Mouse (Mus musculus) intestine, embryonic 15.5 days (tissue): ENCODE measurements around the gene Mfsd4a. TPM values are rescaled to one million over a fixed set of nuclear protein-coding genes. Genes with fewer than 3 reads are reported as not detected.

ENCODE experiments used
- ATAC-seq: fragments of 200-750 bp; cut with Nextera tagmentation; 2 replicates; pipeline ENCODE4 v1.8.0; 2017; ENCODE audit warnings: moderate TSS enrichment, moderate library complexity
- H3K27ac ChIP-seq: fragments of 300-500 bp; sonication (generic); 2 replicates; pipeline ENCODE4 v1.5.1; 2015; ENCODE audit warnings: mild to moderate bottlenecking, inconsistent platforms
- H3K27me3 ChIP-seq: fragments of 300-500 bp; sonication (generic); replicated peaks from 2 replicates; pipeline ENCODE4 v1.6.1; 2015; ENCODE audit warnings: inconsistent platforms
- H3K36me3 ChIP-seq: fragments of 300-500 bp; sonication (generic); 2 replicates; pipeline ENCODE4 v1.6.1; 2015; ENCODE audit warnings: inconsistent platforms
- H3K4me1 ChIP-seq: fragments of 300-500 bp; sonication (generic); replicated peaks from 2 replicates; pipeline ENCODE4 v1.6.1; 2015; ENCODE audit warnings: inconsistent platforms
- H3K4me2 ChIP-seq: fragments of 300-500 bp; sonication (generic); replicated peaks from 2 replicates; pipeline ENCODE4 v1.6.1; 2015; ENCODE audit warnings: mild to moderate bottlenecking, inconsistent platforms
- H3K4me3 ChIP-seq: fragments of 300-500 bp; sonication (generic); replicated peaks from 2 replicates; pipeline ENCODE4 v1.5.1; 2015; ENCODE audit warnings: inconsistent platforms
- H3K9ac ChIP-seq: fragments of 300-500 bp; sonication (generic); 2 replicates; pipeline ENCODE4 v1.6.1; 2015; ENCODE audit warnings: inconsistent platforms
- H3K9me3 ChIP-seq: fragments of 300-500 bp; sonication (generic); 2 replicates; pipeline ENCODE4 v1.6.1; 2016; ENCODE audit warnings: inconsistent platforms
- WGBS: fragments of 180-500 bp; shearing (Covaris S2); methylation state at CpG from one replicate; pipeline ENCODE4 v1.1.7; 2015; 5-methylcytosine and 5-hydroxymethylcytosine counted together
- polyA plus RNA-seq: library from polyadenylated mRNA; unstranded; fragments of >200 nt; fragmentation: Nextera tagmentation; extraction: Ambion mirVana; gene quantifications from 2 replicates; pipeline ENCODE4 v1.2.1, GENCODE M21; 2015

Mfsd4a gene
- polyA plus RNA-seq, 1 experiment from 2014 or later = 8.7 TPM

GRCm38 (mm10) chr1:132007828-132008827 is 59.7 kb downstream of the Mfsd4a start:
- Histone ChIP-seq H3K9me3 (no peaks in the 10 kb centered on the region), H3K4me1 (peaks cover 14% of the 10 kb centered on the region), H3K4me2 (peak overlapping the region; percentile 59), H3K9ac (peak overlapping the region; percentile 95), H3K4me3 (peak overlapping the region; percentile 76), H3K27me3 (no peaks in the 10 kb centered on the region), H3K36me3 (no peaks in the 10 kb centered on the region), H3K27ac (peak overlapping the region; percentile 98)
- peak; percentile 94 for ATAC-seq
- WGBS = under 1% methylated on average over 63 of the region's 72 CpGs

DNA sequence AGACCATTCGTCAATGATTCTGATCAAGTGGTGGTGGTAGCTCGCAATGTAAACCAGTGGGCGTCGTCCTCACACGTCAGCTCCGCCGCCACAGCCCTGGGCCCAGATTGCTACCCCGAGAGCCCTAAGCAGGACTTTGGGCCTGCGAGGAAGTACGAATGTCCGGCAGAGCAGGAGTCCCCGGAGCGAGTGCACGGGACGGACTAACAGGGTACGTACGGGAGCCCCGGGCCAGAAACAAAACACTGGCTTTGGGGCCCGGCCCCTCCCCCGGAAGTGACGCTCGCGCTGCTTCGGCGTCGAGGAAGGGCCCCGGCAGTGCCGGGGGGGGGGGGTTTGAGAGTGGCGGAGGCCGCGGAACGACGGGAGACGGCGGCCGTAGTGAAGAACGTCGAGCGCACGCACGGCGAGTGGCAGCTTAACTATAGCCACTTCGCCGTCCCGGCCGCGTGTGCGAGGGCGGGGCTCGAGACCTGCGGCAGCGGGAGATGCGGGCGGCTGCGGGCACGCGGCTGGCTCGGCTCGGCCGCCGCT is 60.5 kb downstream of the Mfsd4a start, which contains the start of gene Elk4:
Elk4 (plus strand) TSS at position 326 of the 534 bp plus-strand sequence.
- peak; percentile 92 for ATAC-seq
- no peaks in the 10 kb centered on the region for H3K36me3 ChIP-seq
- H3K4me2 ChIP-seq = peak within 1 kb of the TSS; percentile 59
- peak within 1 kb of the TSS; percentile 95 for H3K9ac ChIP-seq
- no peaks in the 10 kb centered on the region for H3K27me3 ChIP-seq
- no peaks in the 10 kb centered on the region for H3K9me3 ChIP-seq
- H3K27ac ChIP-seq = peak within 1 kb of the TSS; percentile 98
- peaks cover 14% of the 10 kb centered on the region for H3K4me1 ChIP-seq
- H3K4me3 ChIP-seq = peak within 1 kb of the TSS; percentile 76
- WGBS = under 1% methylated on average over 60 of the region's 61 CpGs

DNA sequence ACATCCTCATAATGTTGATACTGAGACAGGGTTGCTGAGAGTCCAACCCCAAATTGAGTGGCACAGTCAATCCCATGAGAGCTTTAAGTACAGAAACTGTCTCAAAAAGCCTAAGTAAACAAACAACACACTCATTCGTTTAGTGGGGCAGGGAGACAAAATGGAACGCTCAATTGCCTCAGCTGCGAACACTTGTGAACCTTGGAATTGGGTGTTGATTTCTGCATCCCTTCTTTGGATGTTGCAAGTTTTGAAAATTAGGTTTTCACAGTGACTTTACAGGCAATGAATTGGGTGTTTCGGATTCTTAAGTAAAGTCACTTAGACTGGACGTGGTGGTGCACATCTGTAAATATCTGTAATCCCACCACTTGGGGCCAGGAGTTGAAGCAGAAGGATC is 61.1 kb downstream of the Mfsd4a start:
- 14% methylated on average over 5 of the region's 5 CpGs for WGBS
- Histone ChIP-seq H3K27ac (peak overlapping the region; percentile 98; the same call in 1 of the 2 replicates), H3K4me2 (peak overlapping the region; percentile 58), H3K9me3 (no peaks in the 10 kb centered on the region), H3K9ac (peak overlapping the region; percentile 1; the same call in 1 of the 2 replicates), H3K27me3 (no peaks in the 10 kb centered on the region), H3K4me3 (peak overlapping the region; percentile 76), H3K36me3 (no peaks in the 10 kb centered on the region), H3K4me1 (peaks cover 14% of the 10 kb centered on the region)
- no peak for ATAC-seq

GRCm38 (mm10) chr1:132006046-132006445 is 61.8 kb downstream of the Mfsd4a start:
- no peak for ATAC-seq
- Histone ChIP-seq H3K36me3 (no peaks in the 10 kb centered on the region), H3K27me3 (no peaks in the 10 kb centered on the region), H3K9me3 (no peaks in the 10 kb centered on the region), H3K9ac (no peak overlapping the region), H3K27ac (no peak overlapping the region), H3K4me3 (no peak overlapping the region), H3K4me1 (peaks cover 14% of the 10 kb centered on the region), H3K4me2 (no peak overlapping the region)
- 73% methylated on average over 3 of the region's 3 CpGs for WGBS

DNA sequence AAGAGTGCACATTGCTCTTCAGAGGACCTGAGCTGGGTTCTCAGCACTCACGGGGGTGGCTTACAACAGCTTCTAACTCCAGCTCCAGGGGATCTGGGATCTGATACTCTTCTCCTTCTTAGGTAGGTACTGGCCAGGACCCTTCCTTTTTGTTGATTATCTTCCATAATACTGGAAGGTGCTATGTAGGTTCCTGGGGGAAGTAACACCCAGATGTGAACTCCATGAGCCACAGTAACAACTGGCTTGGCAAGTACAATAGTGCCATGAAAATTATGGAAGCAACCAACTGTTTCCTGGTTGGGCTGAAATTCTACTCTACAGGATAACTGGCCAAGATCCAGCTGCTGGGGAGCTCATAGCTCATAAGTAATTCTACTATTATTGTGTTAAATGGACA is 62.4 kb downstream of the Mfsd4a start:
- no peak for ATAC-seq
- no peak overlapping the region for H3K27ac ChIP-seq
- no peaks in the 10 kb centered on the region for H3K27me3 ChIP-seq
- peaks cover 13% of the 10 kb centered on the region for H3K4me1 ChIP-seq
- no peak overlapping the region for H3K4me3 ChIP-seq
- no peak overlapping the region for H3K9ac ChIP-seq
- H3K36me3 ChIP-seq = no peaks in the 10 kb centered on the region
- no peak overlapping the region for H3K4me2 ChIP-seq
- 90% methylated on average over 1 of the region's 1 CpGs for WGBS
- H3K9me3 ChIP-seq = no peaks in the 10 kb centered on the region

GRCm38 (mm10) chr1:132004574-132005180 is 63.2 kb downstream of the Mfsd4a start:
- no peak overlapping the region for H3K9ac ChIP-seq
- H3K4me3 ChIP-seq = no peak overlapping the region
- H3K27ac ChIP-seq = no peak overlapping the region
- no peak for ATAC-seq
- no peak overlapping the region for H3K4me2 ChIP-seq
- WGBS = 83% methylated on average over 6 of the region's 6 CpGs
- H3K36me3 ChIP-seq = no peaks in the 10 kb centered on the region
- peaks cover 10% of the 10 kb centered on the region for H3K4me1 ChIP-seq
- H3K9me3 ChIP-seq = no peaks in the 10 kb centered on the region
- H3K27me3 ChIP-seq = no peaks in the 10 kb centered on the region

DNA sequence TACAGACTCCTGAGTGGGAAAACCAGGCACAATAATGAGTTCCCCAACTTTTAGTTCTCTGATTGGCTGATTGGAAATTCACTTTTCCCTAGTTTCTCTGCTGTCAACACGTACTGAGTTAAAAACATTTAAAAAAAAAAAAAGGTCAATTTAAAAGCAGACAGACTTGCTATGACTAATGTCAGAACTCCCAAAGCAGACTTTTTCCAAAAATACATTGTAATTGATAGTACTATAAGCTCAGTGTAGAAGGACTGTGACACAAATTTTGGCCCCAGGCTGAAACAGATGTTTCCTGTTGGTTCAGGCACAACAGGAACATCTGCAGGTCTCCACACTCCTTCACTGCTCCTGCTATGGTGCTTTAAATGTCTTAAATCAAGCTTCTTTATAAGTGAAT is 64.0 kb downstream of the Mfsd4a start:
- Histone ChIP-seq H3K27ac (no peak overlapping the region), H3K4me3 (no peak overlapping the region), H3K27me3 (no peaks in the 10 kb centered on the region), H3K36me3 (no peaks in the 10 kb centered on the region), H3K9ac (no peak overlapping the region), H3K4me2 (no peak overlapping the region), H3K9me3 (no peaks in the 10 kb centered on the region), H3K4me1 (peaks cover 4% of the 10 kb centered on the region; the same call in 1 of the 2 replicates)
- ATAC-seq = no peak
- WGBS = 43% methylated on average over 1 of the region's 1 CpGs

DNA sequence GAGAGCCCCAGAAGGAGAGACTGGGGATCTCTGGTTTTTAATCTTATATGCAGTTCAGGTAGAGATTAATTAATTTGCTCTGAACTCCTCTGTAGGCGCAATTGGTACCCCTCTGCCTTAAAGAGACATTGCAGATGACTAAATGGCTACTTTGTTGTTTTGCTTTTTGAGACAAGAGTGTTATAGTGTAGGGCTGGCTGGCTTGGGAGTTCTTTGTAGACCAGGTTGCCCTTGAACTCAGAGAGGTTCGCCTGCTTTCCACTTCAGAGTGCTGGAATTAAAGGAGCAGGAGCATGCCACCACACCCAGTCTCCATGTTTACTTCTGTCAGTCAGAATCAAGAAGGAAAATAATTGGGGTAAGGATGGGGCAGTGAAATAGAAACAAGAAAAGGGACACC is 64.8 kb downstream of the Mfsd4a start:
- no peak for ATAC-seq
- H3K9ac ChIP-seq = no peak overlapping the region
- no peak overlapping the region for H3K27ac ChIP-seq

GRCm38 (mm10) chr1:132001880-132002330 is 66.0 kb downstream of the Mfsd4a start:
- 0 out of 2 replicates have a peak, but pooled peaks cover 3% of the 10 kb centered on the region for H3K4me1 ChIP-seq
- H3K27me3 ChIP-seq = no peaks in the 10 kb centered on the region
- no peak overlapping the region for H3K27ac ChIP-seq
- H3K4me2 ChIP-seq = no peak overlapping the region
- no peaks in the 10 kb centered on the region for H3K9me3 ChIP-seq
- WGBS = 79% methylated on average over 4 of the region's 4 CpGs
- H3K9ac ChIP-seq = no peak overlapping the region
- H3K4me3 ChIP-seq = no peak overlapping the region
- H3K36me3 ChIP-seq = no peaks in the 10 kb centered on the region
- ATAC-seq = no peak

More for the DNA sequence above, 64.8 kb downstream of the Mfsd4a start:
- no peak overlapping the region for H3K4me2 ChIP-seq
- H3K4me3 ChIP-seq = no peak overlapping the region
- H3K9me3 ChIP-seq = no peaks in the 10 kb centered on the region
- WGBS = 60% methylated on average over 2 of the region's 2 CpGs
- no peaks in the 10 kb centered on the region for H3K27me3 ChIP-seq
- H3K36me3 ChIP-seq = no peaks in the 10 kb centered on the region
- H3K4me1 ChIP-seq = 0 out of 2 replicates have a peak, but pooled peaks cover 3% of the 10 kb centered on the region

- H3K4me2 ChIP-seq = no peak overlapping the region
- H3K27ac ChIP-seq = no peak overlapping the region
- H3K4me3 ChIP-seq = no peak overlapping the region
- no peaks in the 10 kb centered on the region for H3K4me1 ChIP-seq
- no peaks in the 10 kb centered on the region for H3K9me3 ChIP-seq
- H3K9ac ChIP-seq = no peak overlapping the region
- H3K36me3 ChIP-seq = no peaks in the 10 kb centered on the region
- no peak for ATAC-seq
- H3K27me3 ChIP-seq = no peaks in the 10 kb centered on the region
These were observed 67.4 kb downstream of the Mfsd4a start for GRCm38 (mm10) chr1:132000506-132000905.

GRCm38 (mm10) chr1:131995062-131995461 is 72.8 kb downstream of the Mfsd4a start:
- no peaks in the 10 kb centered on the region for H3K4me1 ChIP-seq
- H3K27ac ChIP-seq = no peak overlapping the region
- no peaks in the 10 kb centered on the region for H3K36me3 ChIP-seq
- no peak overlapping the region for H3K4me2 ChIP-seq
- ATAC-seq = no peak
- WGBS = 44% methylated on average over 4 of the region's 4 CpGs
- H3K9ac ChIP-seq = no peak overlapping the region
- H3K9me3 ChIP-seq = no peaks in the 10 kb centered on the region
- H3K27me3 ChIP-seq = no peaks in the 10 kb centered on the region
- H3K4me3 ChIP-seq = no peak overlapping the region
